Mouse (Mus musculus): ENCODE measurements around the gene Abcc12. TPM values are rescaled to one million over a fixed set of nuclear protein-coding genes. Genes with fewer than 3 reads are reported as not detected.

Abcc12 gene
- polyA plus RNA-seq (2012; rRNA removed): 78.2 and 85.5 TPM in 2 replicates

DNA sequence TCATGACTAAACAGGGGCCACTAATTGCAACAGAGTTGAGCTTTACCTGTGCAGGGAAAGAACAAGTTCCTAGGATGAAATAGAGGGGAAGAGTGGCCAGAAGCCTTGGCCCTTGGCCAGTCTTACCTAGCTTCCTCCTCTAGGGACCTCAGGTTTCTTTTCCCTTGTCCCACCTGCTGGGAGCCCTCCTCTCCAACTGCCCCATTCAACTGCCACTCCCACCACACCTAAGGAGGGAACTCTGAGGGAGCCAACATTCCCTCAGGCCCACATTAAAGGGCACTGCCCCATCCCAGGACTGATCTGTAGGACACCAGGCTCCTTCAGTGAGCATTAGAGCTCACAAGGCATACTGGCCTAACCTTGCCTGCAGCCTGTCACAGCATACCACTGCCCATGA is at the start of gene Abcc12:
Gene Abcc12 (minus strand): TSS at position 229 of the 400 bp plus-strand sequence.
- Histone ChIP-seq H3K4me1 (ENCODE audit: control insufficient read depth, insufficient read depth, low read length) (peaks cover 15% of the 10 kb centered on the region), H3K27me3 (ENCODE audit: control insufficient read depth, insufficient read depth, low read length) (no peaks in the 10 kb centered on the region), H3K27ac (ENCODE audit: control insufficient read depth, insufficient read depth, low read depth, low read length) (peak within 1 kb of the TSS; percentile 97), H3K36me3 (ENCODE audit: control insufficient read depth, insufficient read depth, low read length) (no peaks in the 10 kb centered on the region), H3K4me3 (ENCODE audit: control insufficient read depth, low read depth, low read length) (peak within 1 kb of the TSS; percentile 88)
- TF ChIP-seq CTCF (IDR thresholded peaks at IDR 0.05; ENCODE audit: control insufficient read depth, insufficient read depth, insufficient replicate concordance, low read depth, low read length) (no peak), POLR2A (IDR thresholded peaks at IDR 0.05; ENCODE audit: control insufficient read depth, low read depth, low read length) (peak; percentile 88)

GRCm38 (mm10) chr8:86630212-86630611 is 49.7 kb upstream of the Abcc12 start:
- no peak overlapping the region for H3K27ac ChIP-seq (ENCODE audit: control insufficient read depth, insufficient read depth, low read depth, low read length)
- H3K36me3 ChIP-seq (ENCODE audit: control insufficient read depth, insufficient read depth, low read length): peaks cover 2% of the 10 kb centered on the region; the same call in 1 of the 2 replicates
- H3K27me3 ChIP-seq (ENCODE audit: control insufficient read depth, insufficient read depth, low read length): no peaks in the 10 kb centered on the region
- H3K4me1 ChIP-seq (ENCODE audit: control insufficient read depth, insufficient read depth, low read length): 0 out of 2 replicates have a peak, but pooled peaks cover under 1% of the 10 kb centered on the region
- TF ChIP-seq POLR2A (IDR thresholded peaks at IDR 0.05; ENCODE audit: control insufficient read depth, low read depth, low read length) (no peak), CTCF (IDR thresholded peaks at IDR 0.05; ENCODE audit: control insufficient read depth, insufficient read depth, insufficient replicate concordance, low read depth, low read length) (no peak)
- no peak overlapping the region for H3K4me3 ChIP-seq (ENCODE audit: control insufficient read depth, low read depth, low read length)

- Histone ChIP-seq H3K27ac (ENCODE audit: control insufficient read depth, insufficient read depth, low read depth, low read length) (no peak overlapping the region), H3K4me1 (ENCODE audit: control insufficient read depth, insufficient read depth, low read length) (peaks cover 8% of the 10 kb centered on the region), H3K4me3 (ENCODE audit: control insufficient read depth, low read depth, low read length) (peak overlapping the region; percentile 68), H3K27me3 (ENCODE audit: control insufficient read depth, insufficient read depth, low read length) (no peaks in the 10 kb centered on the region), H3K36me3 (ENCODE audit: control insufficient read depth, insufficient read depth, low read length) (no peaks in the 10 kb centered on the region)
- TF ChIP-seq CTCF (IDR thresholded peaks at IDR 0.05; ENCODE audit: control insufficient read depth, insufficient read depth, insufficient replicate concordance, low read depth, low read length) (no peak), POLR2A (IDR thresholded peaks at IDR 0.05; ENCODE audit: control insufficient read depth, low read depth, low read length) (no peak)
Observed at GRCm38 (mm10) chr8:86624915-86625314, 44.4 kb upstream of the Abcc12 start.

- peak within 1 kb of the TSS; percentile 86 for H3K27ac ChIP-seq (ENCODE audit: control insufficient read depth, insufficient read depth, low read depth, low read length)
- H3K4me3 ChIP-seq (ENCODE audit: control insufficient read depth, low read depth, low read length): peak within 1 kb of the TSS; percentile 93
- H3K27me3 ChIP-seq (ENCODE audit: control insufficient read depth, insufficient read depth, low read length): no peaks in the 10 kb centered on the region
- TF ChIP-seq CTCF (IDR thresholded peaks at IDR 0.05; ENCODE audit: control insufficient read depth, insufficient read depth, insufficient replicate concordance, low read depth, low read length) (no peak), POLR2A (IDR thresholded peaks at IDR 0.05; ENCODE audit: control insufficient read depth, low read depth, low read length) (peak; percentile 84)
- H3K36me3 ChIP-seq (ENCODE audit: control insufficient read depth, insufficient read depth, low read length): no peaks in the 10 kb centered on the region
- H3K4me1 ChIP-seq (ENCODE audit: control insufficient read depth, insufficient read depth, low read length): peaks cover 8% of the 10 kb centered on the region
Observed at GRCm38 (mm10) chr8:86623911-86624731, 43.6 kb upstream of the Abcc12 start, which contains the start of gene Lonp2. Lonp2 (plus strand) TSS chr8:86624043.

- Histone ChIP-seq H3K36me3 (ENCODE audit: control insufficient read depth, insufficient read depth, low read length) (no peaks in the 10 kb centered on the region), H3K4me3 (ENCODE audit: control insufficient read depth, low read depth, low read length) (peak overlapping the region; percentile 93), H3K27ac (ENCODE audit: control insufficient read depth, insufficient read depth, low read depth, low read length) (peak overlapping the region; percentile 86), H3K27me3 (ENCODE audit: control insufficient read depth, insufficient read depth, low read length) (no peaks in the 10 kb centered on the region), H3K4me1 (ENCODE audit: control insufficient read depth, insufficient read depth, low read length) (peaks cover 8% of the 10 kb centered on the region)
- TF ChIP-seq CTCF (IDR thresholded peaks at IDR 0.05; ENCODE audit: control insufficient read depth, insufficient read depth, insufficient replicate concordance, low read depth, low read length) (no peak), POLR2A (IDR thresholded peaks at IDR 0.05; ENCODE audit: control insufficient read depth, low read depth, low read length) (no peak)
Observed at GRCm38 (mm10) chr8:86623551-86623910, 43.0 kb upstream of the Abcc12 start.

DNA sequence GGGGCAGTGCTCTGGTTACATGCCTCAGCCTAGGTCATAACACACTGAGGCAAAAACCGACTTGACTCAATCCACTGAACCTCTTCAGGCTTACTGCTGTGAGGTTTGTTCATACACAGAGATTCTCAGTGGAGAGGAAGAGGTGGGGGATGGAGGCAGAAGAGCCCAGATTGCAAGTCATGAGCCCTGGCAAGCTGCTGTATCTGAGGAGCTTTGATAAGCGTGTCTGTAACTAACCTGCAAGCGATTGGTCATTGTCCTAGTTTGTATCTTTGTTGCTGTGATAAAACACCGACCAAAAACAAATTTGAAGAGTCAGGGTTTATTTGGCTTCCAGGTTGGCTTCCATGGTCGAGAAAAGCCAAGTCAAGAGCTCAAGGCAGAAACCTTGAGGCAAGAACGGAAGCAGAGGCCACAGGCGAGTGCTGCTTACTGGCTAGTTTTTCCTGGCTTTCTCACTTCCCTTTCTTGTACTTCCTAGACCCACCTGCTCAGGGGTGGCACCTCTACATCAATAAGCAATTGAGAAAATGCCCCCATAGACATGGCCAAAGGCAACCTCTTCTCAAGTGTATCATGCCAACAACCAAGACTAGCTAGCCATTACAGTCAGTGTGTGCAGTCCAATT is 37.4 kb upstream of the Abcc12 start:
- no peaks in the 10 kb centered on the region for H3K4me1 ChIP-seq (ENCODE audit: control insufficient read depth, insufficient read depth, low read length)
- no peak overlapping the region for H3K4me3 ChIP-seq (ENCODE audit: control insufficient read depth, low read depth, low read length)
- H3K27me3 ChIP-seq (ENCODE audit: control insufficient read depth, insufficient read depth, low read length): no peaks in the 10 kb centered on the region
- no peak for TF ChIP-seq CTCF (IDR thresholded peaks at IDR 0.05; ENCODE audit: control insufficient read depth, insufficient read depth, insufficient replicate concordance, low read depth, low read length)
- TF ChIP-seq POLR2A (IDR thresholded peaks at IDR 0.05; ENCODE audit: control insufficient read depth, low read depth, low read length): no peak
- no peaks in the 10 kb centered on the region for H3K36me3 ChIP-seq (ENCODE audit: control insufficient read depth, insufficient read depth, low read length)
- no peak overlapping the region for H3K27ac ChIP-seq (ENCODE audit: control insufficient read depth, insufficient read depth, low read depth, low read length)

GRCm38 (mm10) chr8:86615095-86615769 is 34.7 kb upstream of the Abcc12 start:
- Histone ChIP-seq H3K4me1 (ENCODE audit: control insufficient read depth, insufficient read depth, low read length) (no peaks in the 10 kb centered on the region), H3K27ac (ENCODE audit: control insufficient read depth, insufficient read depth, low read depth, low read length) (no peak overlapping the region), H3K4me3 (ENCODE audit: control insufficient read depth, low read depth, low read length) (no peak overlapping the region), H3K27me3 (ENCODE audit: control insufficient read depth, insufficient read depth, low read length) (no peaks in the 10 kb centered on the region), H3K36me3 (ENCODE audit: control insufficient read depth, insufficient read depth, low read length) (no peaks in the 10 kb centered on the region)
- TF ChIP-seq POLR2A (IDR thresholded peaks at IDR 0.05; ENCODE audit: control insufficient read depth, low read depth, low read length) (no peak), CTCF (IDR thresholded peaks at IDR 0.05; ENCODE audit: control insufficient read depth, insufficient read depth, insufficient replicate concordance, low read depth, low read length) (no peak)
